Mouse (Mus musculus): ENCODE results near the gene Gm8334. TPM values are rescaled to one million over a fixed set of nuclear protein-coding genes. Genes with fewer than 3 reads are reported as not detected.

The Gm8334 gene
- polyA plus RNA-seq (2017; shearing (Covaris generic)), result 0.22 TPM

DNA sequence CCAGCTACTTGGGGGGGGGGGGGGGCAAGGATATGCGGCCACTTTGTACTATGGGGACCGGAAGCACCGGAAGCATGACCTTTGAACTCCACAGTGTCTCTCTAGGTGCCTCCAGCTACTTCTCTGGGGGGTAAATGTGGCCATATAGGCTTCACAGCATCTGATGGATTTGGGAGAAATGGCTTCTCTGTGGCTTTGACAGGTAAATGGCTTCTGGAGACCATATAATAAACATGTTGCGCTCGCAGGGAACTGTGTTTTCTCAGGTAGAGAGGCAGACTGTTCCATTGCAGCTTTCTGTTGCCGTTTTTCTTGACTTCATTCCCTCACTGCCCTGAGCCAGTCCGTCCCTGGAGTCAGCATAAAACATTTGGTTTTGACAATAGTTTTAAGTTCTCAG lies at the start of gene Gm8334:
TSS of gene Gm8334 (minus strand) at position 101 of the 400 bp plus-strand sequence.

DNA sequence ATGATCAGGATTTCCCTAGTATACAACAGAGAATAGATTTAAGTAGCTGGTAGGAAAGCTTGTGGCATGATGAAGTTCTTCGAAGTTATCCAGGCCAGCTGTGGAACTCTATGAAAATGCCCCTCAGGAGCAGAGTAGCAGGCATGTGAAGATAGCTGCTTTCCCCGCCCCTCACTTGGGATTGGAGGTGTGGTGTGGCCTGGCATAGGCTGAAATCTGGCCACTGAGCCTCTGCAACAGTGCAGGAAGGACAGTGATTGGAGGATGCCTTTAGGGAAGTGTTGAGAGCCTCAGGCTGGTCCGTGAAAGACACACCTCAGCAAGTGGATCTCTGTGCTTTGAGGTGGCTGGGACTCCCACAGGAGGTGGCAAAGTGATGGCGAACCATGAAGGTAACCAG lies 48.3 kb upstream of the Gm8334 start, which contains the start of gene Gm15127:
TSS of gene Gm15127 (plus strand) at position 301 of the 400 bp plus-strand sequence.

Other genes with a start within 250 kb of the Gm8334 start
- not detected for gene Gm15114, start 126.2 kb downstream of the Gm8334 start, polyA plus RNA-seq (2017; shearing (Covaris generic))
- 0.19 TPM for gene Gm15127, start 48.4 kb upstream of the Gm8334 start, polyA plus RNA-seq (2017; shearing (Covaris generic))
- not detected for gene Luzp4, start 242.5 kb upstream of the Gm8334 start, polyA plus RNA-seq (2017; shearing (Covaris generic))

All from effector memory CD4-positive, alpha-beta T cell, adult 5 months (primary cell).